Mouse (Mus musculus) ES-E14 (cell line): ENCODE data around the gene Tssk2.

Experiments
- CHD2 ChIP-seq: IDR thresholded peaks from 2 replicates; pipeline ENCODE4 v1.6.1; 2014; ENCODE audit warnings: mild to moderate bottlenecking, low read depth, low read length, inconsistent platforms
- MAFK ChIP-seq: IDR thresholded peaks from 2 replicates; pipeline ENCODE4 v1.6.1; 2014; ENCODE audit warnings: mild to moderate bottlenecking, low read depth, low read length, inconsistent platforms; ENCODE audit not compliant: insufficient read depth
- ZNF384 ChIP-seq: IDR thresholded peaks from 2 replicates; pipeline ENCODE4 v1.6.1; 2012; ENCODE audit warnings: low read depth, low read length, inconsistent platforms

- no peak for TF ChIP-seq MAFK
- TF ChIP-seq CHD2, result no peak
- TF ChIP-seq ZNF384, result no peak
These were observed 30.8 kb downstream of the Tssk2 start for GRCm38 (mm10) chr16:17929211-17929610.
